Comparison of ENCODE assay signal across 8 mouse cellular contexts in the genomic region with DNA sequence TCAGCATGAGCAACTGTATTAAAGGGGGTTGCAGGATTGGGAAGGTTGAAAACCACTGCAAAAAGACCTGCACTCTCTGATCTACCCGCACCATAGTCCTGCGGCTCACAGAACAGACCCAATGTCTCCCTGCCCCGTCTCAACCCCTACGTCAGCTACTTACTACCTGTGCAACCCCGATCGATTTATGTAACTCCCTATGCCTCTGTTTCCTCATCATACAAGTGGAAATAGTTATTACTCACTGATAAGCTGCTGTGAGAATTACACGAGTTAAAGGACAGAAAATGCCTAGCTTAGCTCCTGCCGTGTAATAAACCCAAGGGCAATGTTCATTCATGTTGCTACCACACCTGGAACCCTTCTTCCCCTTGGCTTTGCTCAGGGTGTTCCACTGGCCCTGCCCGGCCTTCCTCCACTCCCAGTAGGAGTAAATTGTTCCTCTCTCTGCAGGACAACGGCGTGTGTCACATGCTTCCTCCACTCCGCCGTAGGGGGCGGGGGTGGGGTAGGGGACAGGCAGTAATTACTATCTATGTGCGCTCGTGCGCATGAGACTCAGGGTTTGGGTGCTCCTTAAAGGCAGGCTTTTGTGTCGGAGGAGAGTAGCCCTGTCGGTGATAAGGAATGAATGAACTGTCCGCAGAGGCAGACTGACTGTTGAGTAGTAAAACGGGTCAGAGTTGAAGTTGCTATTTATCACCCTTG. TPM values are rescaled to one million over a fixed set of nuclear protein-coding genes. Genes with fewer than 3 reads are reported as not detected.
DNase-seq lines count a peak whose midpoint lies in the region; ATAC-seq and TF ChIP-seq lines count a peak whose summit lies in the region.

No protein-coding gene starts in this region.

- WGBS in kidney, embryonic 14.5 days: 33% methylated on average over 21 of the region's 21 CpGs
- 39% methylated on average over 21 of the region's 21 CpGs for WGBS in kidney, adult 2 months
- WGBS in heart, embryonic 13.5 days: 25% methylated on average over 21 of the region's 21 CpGs
- 42% methylated on average over 21 of the region's 21 CpGs for WGBS in limb, embryonic 13.5 days

- H3K4me3 ChIP-seq in kidney, embryonic 14.5 days (ENCODE audit: low read length): peak overlapping the region; percentile 7; the same call in 1 of the 2 replicates
- H3K4me3 ChIP-seq in kidney, adult 2 months (ENCODE audit: insufficient read depth, low read depth, low read length): no peak overlapping the region
- H3K4me3 ChIP-seq in heart, embryonic 13.5 days: peak overlapping the region; percentile 28
- 0 out of 2 replicates have a peak overlapping the region, but pooled peaks have one; percentile 3 for H3K4me3 ChIP-seq in limb, embryonic 13.5 days

- no peaks in the 10 kb centered on the region for H3K27me3 ChIP-seq in kidney, embryonic 14.5 days (ENCODE audit: control insufficient read depth, insufficient read depth, low read length)
- no peaks in the 10 kb centered on the region for H3K27me3 ChIP-seq in kidney, adult 2 months (replicated peaks; ENCODE audit: control insufficient read depth, insufficient read depth, low read length)
- H3K27me3 ChIP-seq in heart, embryonic 13.5 days (replicated peaks): peaks cover 2% of the 10 kb centered on the region; the same call in 1 of the 2 replicates
- peaks cover 13% of the 10 kb centered on the region for H3K27me3 ChIP-seq in limb, embryonic 13.5 days

- no peaks in the 10 kb centered on the region for H3K9me3 ChIP-seq in kidney, embryonic 14.5 days (ENCODE audit: control insufficient read depth, low read length)
- no peaks in the 10 kb centered on the region for H3K9me3 ChIP-seq in heart, embryonic 13.5 days
- H3K9me3 ChIP-seq in limb, embryonic 13.5 days: no peaks in the 10 kb centered on the region

- no peak overlapping the region for H3K27ac ChIP-seq in kidney, embryonic 14.5 days (ENCODE audit: low read depth, low read length)
- no peak overlapping the region for H3K27ac ChIP-seq in kidney, adult 2 months (ENCODE audit: insufficient read depth, low read depth, low read length)
- H3K27ac ChIP-seq in heart, embryonic 13.5 days (replicated peaks): no peak overlapping the region
- no peak overlapping the region for H3K27ac ChIP-seq in limb, embryonic 13.5 days

- 0 out of 2 replicates have a peak, but pooled peaks cover 8% of the 10 kb centered on the region for H3K4me1 ChIP-seq in kidney, embryonic 14.5 days (ENCODE audit: control insufficient read depth, insufficient read depth, low read length)
- no peaks in the 10 kb centered on the region; the same call in 1 of the 2 replicates for H3K4me1 ChIP-seq in kidney, adult 2 months (ENCODE audit: control insufficient read depth, insufficient read depth, low read length)
- H3K4me1 ChIP-seq in heart, embryonic 13.5 days: peaks cover 25% of the 10 kb centered on the region
- H3K4me1 ChIP-seq in limb, embryonic 13.5 days: peaks cover 12% of the 10 kb centered on the region

- peak; percentile 68; the same call in 1 of the 2 replicates for ATAC-seq in kidney, embryonic 14.5 days (ENCODE audit: low FRiP score, low TSS enrichment)
- no peak for ATAC-seq in heart, embryonic 13.5 days (ENCODE audit: extremely low read depth, insufficient number of reproducible peaks, low FRiP score, low TSS enrichment)
- ATAC-seq in limb, embryonic 13.5 days (ENCODE audit: low FRiP score, low read depth): no peak
- no peak for ATAC-seq in CD4-positive, CD25-positive, alpha-beta regulatory T cell, adult 4 months

- DNase-seq in kidney, adult 2 months: no peak
- peak; percentile 95 for DNase-seq in ZHBTc4 (ENCODE audit: low read depth, low spot score)
- DNase-seq in neural tube, embryonic 10.5 days (ENCODE audit: extremely low spot score, low spot score): peak; percentile 37
- DNase-seq in gastrocnemius, postnatal 10 days: no peak

- peak overlapping the region; percentile 43 for H3K4me2 ChIP-seq in kidney, embryonic 14.5 days (replicated peaks; ENCODE audit: low read depth, low read length)
- H3K4me2 ChIP-seq in heart, embryonic 13.5 days: peak overlapping the region; percentile 63
- H3K4me2 ChIP-seq in limb, embryonic 13.5 days (replicated peaks): peak overlapping the region; percentile 37; the same call in 1 of the 2 replicates

- TF ChIP-seq CTCF in kidney, adult 2 months (conservative IDR thresholded peaks at IDR 0.05; ENCODE audit: insufficient read depth, insufficient read length, low read depth, low read length): no peak

- 0 out of 2 replicates have a peak overlapping the region, but pooled peaks have one; percentile 4 for H3K9ac ChIP-seq in kidney, embryonic 14.5 days (ENCODE audit: low read depth, low read length)
- H3K9ac ChIP-seq in heart, embryonic 13.5 days: peak overlapping the region; percentile 8
- no peak overlapping the region for H3K9ac ChIP-seq in limb, embryonic 13.5 days

- no peak for TF ChIP-seq POLR2A in kidney, adult 2 months (IDR thresholded peaks at IDR 0.05; ENCODE audit: low read depth, low read length)

- H3K36me3 ChIP-seq in kidney, embryonic 14.5 days (ENCODE audit: control insufficient read depth, insufficient read depth, low read length): no peaks in the 10 kb centered on the region
- no peaks in the 10 kb centered on the region for H3K36me3 ChIP-seq in kidney, adult 2 months (ENCODE audit: control insufficient read depth, insufficient read depth, low read length)
- no peaks in the 10 kb centered on the region for H3K36me3 ChIP-seq in heart, embryonic 13.5 days
- H3K36me3 ChIP-seq in limb, embryonic 13.5 days: no peaks in the 10 kb centered on the region

RNA-seq across cellular contexts. Expression of a gene that starts 2.7 kb away (rescaled TPM):
- polyA plus RNA-seq in kidney, embryonic 14.5 days (2014; fragmentation: Nextera tagmentation; extraction: Ambion mirVana): 11.2 and 12.0 TPM in 2 replicates
- polyA plus RNA-seq in kidney, adult 2 months (2012; rRNA removed): 76.1 and 89.5 TPM in 2 replicates
- 2.7 and 4.3 TPM in 2 replicates for polyA plus RNA-seq in heart, embryonic 13.5 days (2015; fragmentation: Nextera tagmentation; extraction: Ambion mirVana)
- 17.8 and 21.6 TPM in 2 replicates for polyA plus RNA-seq in limb, embryonic 13.5 days (2015; fragmentation: Nextera tagmentation; extraction: Ambion mirVana)
- 10 to 100 TPM; 12.5 to 13.6 TPM for polyA plus RNA-seq in CD4-positive, CD25-positive, alpha-beta regulatory T cell, adult 4 months (2017; shearing (Covaris generic))
- 1 to 10 TPM; 6.2 to 9.6 TPM for total RNA-seq in gastrocnemius, postnatal 10 days (2021)

RNA-seq across cellular contexts. Expression of a gene that starts 53.3 kb away (rescaled TPM):
- polyA plus RNA-seq in kidney, embryonic 14.5 days (2014; fragmentation: Nextera tagmentation; extraction: Ambion mirVana): 46.8 and 63.8 TPM in 2 replicates
- polyA plus RNA-seq in kidney, adult 2 months (2012; rRNA removed): 0.23 and 0.33 TPM in 2 replicates
- 31.0 and 33.4 TPM in 2 replicates for polyA plus RNA-seq in heart, embryonic 13.5 days (2015; fragmentation: Nextera tagmentation; extraction: Ambion mirVana)
- polyA plus RNA-seq in limb, embryonic 13.5 days (2015; fragmentation: Nextera tagmentation; extraction: Ambion mirVana): 47.2 and 48.4 TPM in 2 replicates
- 10 to 100 TPM; 11.4 to 13.0 TPM for polyA plus RNA-seq in CD4-positive, CD25-positive, alpha-beta regulatory T cell, adult 4 months (2017; shearing (Covaris generic))
- 10 to 100 TPM in 1 of 2 experiments, 1 to 10 TPM in 1; 5.0 to 10.0 TPM for total RNA-seq in gastrocnemius, postnatal 10 days (2021)

Comparison
In these comparisons a context has a peak if more than half of its experiments do, and no peak if none do; other contexts are left out.
1. DNase-seq: peak in ZHBTc4 (single experiment) and neural tube, embryonic 10.5 days (single experiment); none in kidney, adult 2 months (single experiment) and gastrocnemius, postnatal 10 days (single experiment).
2. Peak in every context shown above with its lines, with median percentiles within 50 percentile points of each other: H3K4me2 ChIP-seq.